In genomic region chr16:85171976-85172570, GRCm38 (mm10) we compare ENCODE assay signal across 9 mouse cellular contexts. TPM values are rescaled to one million over a fixed set of nuclear protein-coding genes. Genes with fewer than 3 reads are reported as not detected.
DNase-seq lines count a peak whose midpoint lies in the region; ATAC-seq and TF ChIP-seq lines count a peak whose summit lies in the region.
"Had no signal": no experiment of that assay in that cellular context is flagged by ENCODE, and none has a peak within 500 bp of the region (broad histone marks: within the 10 kb centered on the region; RNA-seq: fewer than 3 reads in every experiment).

No protein-coding gene starts in this region.

- peak overlapping the region; percentile 100 for H3K4me3 ChIP-seq in cortical plate, adult 2 months (ENCODE audit: insufficient read depth, low read length)
- peak overlapping the region; percentile 91 for H3K4me3 ChIP-seq in heart, embryonic 11.5 days (ENCODE audit: low read depth, low read length)
- peak overlapping the region; percentile 66 for H3K4me3 ChIP-seq in liver, embryonic 15.5 days (replicated peaks)
- H3K4me3 ChIP-seq in olfactory bulb, adult 2 months (ENCODE audit: insufficient read depth, low read depth, low read length) = peak overlapping the region; percentile 62

- peaks cover 14% of the 10 kb centered on the region for H3K4me1 ChIP-seq in cortical plate, adult 2 months (ENCODE audit: control insufficient read depth, insufficient read depth, low read length)
- H3K4me1 ChIP-seq in heart, embryonic 11.5 days (ENCODE audit: control insufficient read depth, insufficient read depth, low read length) = peaks cover 27% of the 10 kb centered on the region
- peaks cover 11% of the 10 kb centered on the region for H3K4me1 ChIP-seq in liver, embryonic 15.5 days (replicated peaks)
- H3K4me1 ChIP-seq in olfactory bulb, adult 2 months (ENCODE audit: control insufficient read depth, insufficient read depth, low read length) = peaks cover 12% of the 10 kb centered on the region

- DNase-seq in heart, adult 18-20 months = peak; percentile 42 to 50
- DNase-seq in heart, postnatal 25 days (ENCODE audit: low spot score) = no peak
- DNase-seq in kidney, postnatal 10 days = peak; percentile 70

- peak; percentile 46; the same call in 1 of the 2 replicates for ATAC-seq in heart, embryonic 11.5 days (replicated peaks; ENCODE audit: insufficient number of reproducible peaks, low FRiP score, low TSS enrichment)
- ATAC-seq in liver, embryonic 15.5 days (ENCODE audit: insufficient read depth) = no peak
- ATAC-seq in CD4-positive, CD25-positive, alpha-beta regulatory T cell, adult 4 months = no peak

- TF ChIP-seq POLR2A in cortical plate, adult 2 months (IDR thresholded peaks at IDR 0.05; ENCODE audit: extremely low read depth, insufficient read depth, low read length) = peak; percentile 48
- no peak for TF ChIP-seq POLR2A in olfactory bulb, adult 2 months (IDR thresholded peaks at IDR 0.05; ENCODE audit: insufficient read depth, low read depth, low read length)

- no peaks in the 10 kb centered on the region for H3K9me3 ChIP-seq in heart, embryonic 11.5 days (replicated peaks; ENCODE audit: control insufficient read depth, low read length)
- no peaks in the 10 kb centered on the region for H3K9me3 ChIP-seq in liver, embryonic 15.5 days (replicated peaks)

- intact Hi-C loops in heart, postnatal 25 days (cut with DNase I) = loop anchor here (2.0 to 10.0 kb wide), 6 partner anchors 23 to 633 kb away; partner anchors contain the start of gene Adamts1

- H3K4me2 ChIP-seq in heart, embryonic 11.5 days = peak overlapping the region; percentile 72
- H3K4me2 ChIP-seq in liver, embryonic 15.5 days = peak overlapping the region; percentile 85

- no peaks in the 10 kb centered on the region for H3K27me3 ChIP-seq in heart, embryonic 11.5 days (ENCODE audit: control insufficient read depth, insufficient read depth, low read length)
- H3K27me3 ChIP-seq in liver, embryonic 15.5 days = peaks cover 35% of the 10 kb centered on the region

- WGBS in heart, embryonic 11.5 days (ENCODE audit: insufficient replicate concordance) = 2% methylated on average over 10 of the region's 10 CpGs
- WGBS in liver, embryonic 15.5 days (ENCODE audit: insufficient replicate concordance) = 8% methylated on average over 10 of the region's 10 CpGs
- WGBS in olfactory bulb, adult 2 months = 2% methylated on average over 10 of the region's 10 CpGs

- H3K27ac ChIP-seq in cortical plate, adult 2 months (ENCODE audit: insufficient read depth, low read length) = peak overlapping the region; percentile 99
- peak overlapping the region; percentile 79 for H3K27ac ChIP-seq in heart, embryonic 11.5 days (ENCODE audit: low read depth, low read length)
- H3K27ac ChIP-seq in liver, embryonic 15.5 days (replicated peaks) = no peak overlapping the region
- H3K27ac ChIP-seq in olfactory bulb, adult 2 months (ENCODE audit: insufficient read depth, low read depth, low read length) = peak overlapping the region; percentile 96

- H3K36me3 ChIP-seq in heart, embryonic 11.5 days (ENCODE audit: control insufficient read depth, insufficient read depth, low read length) = no peaks in the 10 kb centered on the region
- H3K36me3 ChIP-seq in liver, embryonic 15.5 days (replicated peaks) = no peaks in the 10 kb centered on the region

- no peak for TF ChIP-seq CTCF in cortical plate, adult 2 months (IDR thresholded peaks at IDR 0.05; ENCODE audit: extremely low read depth, insufficient read depth, low read length)
- no peak for TF ChIP-seq CTCF in olfactory bulb, adult 2 months (IDR thresholded peaks at IDR 0.05; ENCODE audit: insufficient read depth, low read depth, low read length)

- peak overlapping the region; percentile 90 for H3K9ac ChIP-seq in heart, embryonic 11.5 days (ENCODE audit: low read depth, low read length)
- peak overlapping the region; percentile 58; the same call in 1 of the 2 replicates for H3K9ac ChIP-seq in liver, embryonic 15.5 days

RNA-seq across cellular contexts. Expression of gene App, which starts 1.5 kb away (rescaled TPM):
- 100 to 1,000 TPM; 132 to 140 TPM for total RNA-seq in heart, adult 18-20 months (2021)
- 100 to 1,000 TPM; 142 to 157 TPM for total RNA-seq in heart, postnatal 25 days (2021)
- 1,072 and 1,099 TPM in 2 replicates for polyA plus RNA-seq in cortical plate, adult 2 months (2012; rRNA removed)
- polyA plus RNA-seq in heart, embryonic 11.5 days (2014; fragmentation: Nextera tagmentation; extraction: Ambion mirVana) = 143 and 180 TPM in 2 replicates
- polyA plus RNA-seq in liver, embryonic 15.5 days (2015; fragmentation: Nextera tagmentation; extraction: Ambion mirVana) = 17.8 and 19.5 TPM in 2 replicates
- polyA plus RNA-seq in olfactory bulb, adult 2 months (2012; ENCODE audit: insufficient read depth, insufficient read length, low replicate concordance, missing spikeins) = 241 and 247 TPM in 2 replicates
- under 1 TPM; 0.20 to 0.30 TPM for polyA plus RNA-seq in CD4-positive, CD25-positive, alpha-beta regulatory T cell, adult 4 months (2017; shearing (Covaris generic))
- total RNA-seq: MEL had no signal

Comparison
In these comparisons a context has a peak if more than half of its experiments do, and no peak if none do; other contexts are left out.
1. RNA of gene App, which starts 1.5 kb away (polyA plus RNA-seq): 1,072 to 1,099 TPM in cortical plate, adult 2 months, 241 to 247 TPM in olfactory bulb, adult 2 months, 143 to 180 TPM in heart, embryonic 11.5 days and 17.8 to 19.5 TPM in liver, embryonic 15.5 days; 0.20 to 0.30 TPM in CD4-positive, CD25-positive, alpha-beta regulatory T cell, adult 4 months; every median in the first group is over 10 times any median in the second.
2. Peak in every context shown above with its lines, with median percentiles within 50 percentile points of each other: H3K4me3 ChIP-seq.